Mouse (Mus musculus) lung, postnatal 36 days (tissue): ENCODE data around the gene Dot1l.

ENCODE experiments used
- DNase-seq: peaks from one replicate; pipeline ENCODE4 v3.0.0; 2022; ENCODE audit warnings: mixed read lengths

The Dot1l gene

DNA sequence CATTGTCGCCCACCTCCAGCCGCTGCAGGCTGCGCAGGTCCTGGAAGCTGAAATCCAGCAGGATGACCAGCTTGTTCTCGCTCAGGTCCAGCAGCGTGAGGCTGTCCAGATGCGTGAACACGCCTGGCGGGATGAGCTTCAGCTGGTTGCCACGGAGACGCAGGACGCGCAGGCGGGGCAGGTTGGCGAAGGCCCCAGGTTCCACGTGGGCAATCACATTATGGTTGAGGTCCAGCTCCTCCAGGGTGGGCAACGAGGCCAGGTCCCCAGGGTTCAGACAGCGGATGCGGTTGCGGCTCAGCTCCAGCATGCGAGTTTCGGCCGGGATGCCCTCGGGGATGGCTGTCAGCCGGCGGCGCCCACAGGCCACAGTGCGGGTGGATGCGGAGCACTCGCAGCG is 80.6 kb downstream of the Dot1l start:
- no peak for DNase-seq

- DNase-seq = no peak
Observed at GRCm38 (mm10) chr10:80836949-80837379, 82.0 kb downstream of the Dot1l start.

DNA sequence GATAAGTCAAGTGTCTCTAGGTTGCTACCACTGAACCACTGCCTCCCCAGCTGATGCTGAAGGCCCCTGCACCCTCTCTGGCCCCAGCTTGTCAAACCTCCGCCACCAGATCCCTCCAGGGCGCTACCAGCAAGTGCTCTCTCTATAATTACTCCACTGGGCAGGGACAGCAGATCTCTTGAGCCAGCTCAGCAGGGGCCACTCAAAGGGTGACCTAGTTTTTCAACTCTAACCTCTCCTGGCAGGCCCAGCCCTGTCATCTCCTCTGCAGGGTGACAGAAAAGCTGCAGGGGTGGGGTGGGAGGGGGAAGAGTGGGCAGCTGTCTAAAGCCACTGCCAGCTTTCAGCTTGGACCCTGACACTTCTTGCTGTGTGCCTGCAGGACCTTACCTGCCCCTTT is 82.8 kb downstream of the Dot1l start:
- no peak for DNase-seq

GRCm38 (mm10) chr10:80838346-80838912 is 83.4 kb downstream of the Dot1l start:
- DNase-seq = no peak

DNA sequence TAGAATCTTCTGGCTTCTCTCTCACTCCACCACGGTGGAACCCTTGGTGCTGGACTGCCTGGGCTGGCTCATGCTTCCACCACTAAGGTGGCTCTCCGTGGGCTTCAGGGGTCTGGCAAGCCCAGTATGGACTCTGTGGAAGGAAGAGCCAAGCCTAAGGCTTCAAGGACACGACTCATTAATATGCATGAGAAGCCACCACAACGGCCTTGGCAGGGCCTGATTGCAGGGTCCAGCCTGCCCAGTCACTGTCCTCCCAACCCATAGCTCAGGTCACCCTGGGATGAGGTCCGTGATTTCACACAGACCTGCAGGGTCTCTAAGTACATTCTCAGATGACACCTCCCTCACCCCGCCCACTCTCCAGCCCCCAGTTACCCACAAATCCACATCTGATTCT is 84.8 kb downstream of the Dot1l start:
- DNase-seq = no peak

GRCm38 (mm10) chr10:80841685-80842084 is 86.7 kb downstream of the Dot1l start:
- DNase-seq = no peak

DNA sequence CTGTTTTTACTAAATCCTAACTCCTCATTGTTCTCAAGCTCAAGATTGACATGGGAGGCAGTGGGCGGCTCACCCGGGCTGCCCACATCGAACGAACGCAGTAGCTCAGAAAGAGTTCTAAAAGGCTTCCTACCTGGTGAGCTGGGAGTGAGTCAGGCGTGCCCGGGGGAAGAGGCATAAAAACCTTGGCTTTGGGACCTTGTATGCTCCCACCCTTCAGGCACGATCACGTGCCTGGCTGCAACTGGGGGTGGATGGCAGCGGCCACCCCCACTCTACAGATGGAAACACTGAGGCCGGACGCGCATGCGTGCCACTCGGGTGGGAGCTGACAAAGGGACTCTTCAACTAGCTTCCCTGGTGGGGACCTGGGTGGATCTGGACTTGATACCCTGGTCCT is 87.3 kb downstream of the Dot1l start:
- DNase-seq = no peak

DNA sequence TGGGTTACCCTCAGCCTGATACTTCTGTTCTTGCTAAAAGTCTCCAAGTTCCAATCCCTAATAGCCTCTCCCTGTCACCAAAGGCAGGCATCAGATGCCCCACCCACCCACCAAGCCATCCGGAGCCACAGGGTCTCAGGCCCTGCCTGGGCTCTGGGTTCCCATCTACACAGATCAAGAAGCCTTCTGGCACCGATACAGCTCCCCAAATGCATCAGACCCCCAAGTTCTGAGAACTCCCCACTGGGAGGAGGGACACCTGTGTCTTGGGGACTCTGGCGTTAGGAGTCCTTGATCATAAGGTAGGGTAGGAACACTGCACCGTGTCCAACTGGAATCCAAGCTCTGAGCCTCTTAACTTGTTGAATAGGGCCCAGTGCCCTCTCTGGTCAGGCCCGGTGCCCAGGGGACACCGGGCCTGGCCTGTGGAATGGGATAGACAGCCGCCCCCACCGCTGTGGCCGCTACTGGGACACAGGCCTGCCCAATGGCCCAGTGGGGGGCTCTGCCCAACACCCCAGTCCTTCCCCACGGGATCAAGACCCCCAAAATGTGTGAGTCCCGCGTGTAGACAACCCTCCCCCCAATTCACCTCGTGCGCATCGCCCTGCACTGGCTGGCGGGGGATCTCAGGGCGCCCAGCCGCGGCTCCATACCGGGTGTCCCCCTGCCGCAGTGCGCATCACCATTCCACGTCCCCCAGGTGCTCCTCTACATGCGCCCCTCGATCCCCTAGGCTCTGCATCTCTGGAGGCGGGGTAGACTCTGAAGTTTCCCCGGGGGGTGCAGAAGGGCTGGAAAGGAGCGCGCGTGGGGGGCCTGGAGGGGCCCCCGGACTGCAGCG is 88.3 kb downstream of the Dot1l start:
- DNase-seq = no peak

- DNase-seq = no peak
Observed at GRCm38 (mm10) chr10:80843931-80844547, 89.0 kb downstream of the Dot1l start, which contains the start of gene Lingo3. TSS of gene Lingo3 (minus strand) at chr10:80844039.
